Mouse (Mus musculus) kidney, adult 9 months (tissue): ENCODE measurements at regions not wholly inside any gene's neighbourhood (a gene's known extent, or its start where the extent isn't known, plus 50 kb on each side); places are given as distances from the start of the nearest gene placed in this dataset.

Experiments
- DNase-seq: peaks from one replicate; pipeline ENCODE4 v3.0.0; 2022

DNA sequence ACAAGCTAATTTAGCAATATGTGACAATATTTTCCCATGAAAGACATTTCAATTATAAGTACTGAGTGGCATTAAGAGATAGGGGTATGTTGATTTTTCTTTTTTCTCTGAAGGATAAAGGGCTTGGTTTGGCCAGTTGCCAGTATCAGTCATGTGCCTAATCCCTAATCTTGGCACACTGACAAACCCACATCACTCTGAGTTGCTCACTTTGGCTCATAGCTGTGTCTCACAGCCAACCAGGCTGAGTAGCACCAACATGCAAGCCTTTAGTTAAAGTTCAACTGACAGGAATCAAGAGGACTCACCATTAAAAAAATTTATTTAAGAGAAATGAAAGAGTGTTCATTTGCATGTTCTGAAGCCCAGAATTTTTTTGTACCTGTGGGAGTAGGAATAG, 1861.1 kb upstream of the Cntnap5a start:
- peak; percentile 5 for DNase-seq

DNA sequence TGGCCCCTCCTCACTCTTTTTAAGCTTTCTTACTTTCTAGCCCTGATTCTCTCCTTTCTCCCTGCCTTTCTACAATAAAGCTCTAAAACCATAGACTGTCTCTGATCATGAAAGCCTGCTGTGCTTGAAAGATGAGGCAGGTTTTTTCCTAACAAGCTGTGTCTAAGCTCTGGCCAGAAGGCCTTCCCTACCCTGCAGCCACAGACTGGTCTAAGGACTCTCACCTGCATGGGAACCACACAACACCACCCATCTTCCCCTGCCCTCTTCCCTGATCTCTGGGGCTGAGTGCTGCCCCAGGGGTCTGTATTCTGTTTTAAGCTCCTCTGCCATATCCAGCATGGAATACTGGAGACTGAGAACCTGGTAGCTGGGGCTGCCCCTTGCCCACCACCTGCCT, 1832.1 kb upstream of the Cntnap5a start:
- no peak for DNase-seq
